Comparison of ENCODE assay signal across 9 mouse cellular contexts in the genomic region with DNA sequence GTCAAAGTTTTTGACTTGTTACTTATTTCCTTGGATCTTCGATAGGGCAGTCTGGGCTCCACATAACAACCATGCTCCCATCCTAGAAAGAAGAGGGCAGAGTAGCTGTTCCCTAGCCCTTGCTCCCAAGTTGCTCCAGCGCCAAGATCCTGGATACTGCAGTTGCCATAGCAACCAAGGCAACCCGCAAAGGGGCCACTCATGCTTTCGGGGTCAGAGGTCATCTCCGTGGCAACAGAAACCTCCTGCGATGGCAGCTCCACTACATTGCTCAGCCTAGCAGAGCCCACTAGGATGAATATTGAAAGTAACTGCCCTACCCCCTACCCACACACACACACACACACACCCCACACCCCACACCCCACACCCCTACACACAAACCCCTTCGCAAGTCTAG. TPM values are rescaled to one million over a fixed set of nuclear protein-coding genes. Genes with fewer than 3 reads are reported as not detected.
DNase-seq lines count a peak whose midpoint lies in the region; ATAC-seq lines count a peak whose summit lies in the region.
"Had no signal": no experiment of that assay in that cellular context is flagged by ENCODE, and none has a peak within 500 bp of the region (broad histone marks: within the 10 kb centered on the region; RNA-seq: fewer than 3 reads in every experiment).

No protein-coding gene starts in this region.

- peak overlapping the region; percentile 27; the same call in 1 of the 2 replicates for H3K4me2 ChIP-seq in forebrain, embryonic 11.5 days (ENCODE audit: low read depth, low read length, severe bottlenecking)

- no peak overlapping the region for H3K4me3 ChIP-seq in forebrain, embryonic 11.5 days (ENCODE audit: low read depth, low read length)

- no peak for ATAC-seq in cerebellum, adult (ENCODE audit: insufficient number of reproducible peaks, low FRiP score, low TSS enrichment)
- ATAC-seq in forebrain, embryonic 11.5 days (replicated peaks; ENCODE audit: low FRiP score) = peak; percentile 98
- no peak for ATAC-seq in activated CD4-positive, CD25-positive, alpha-beta regulatory T cell, adult 4 months

- H3K4me1 ChIP-seq in forebrain, embryonic 11.5 days (replicated peaks; ENCODE audit: control insufficient read depth, insufficient read depth, low read length) = peaks cover 3% of the 10 kb centered on the region

- H3K27ac ChIP-seq in forebrain, embryonic 11.5 days (ENCODE audit: low read depth, low read length) = peak overlapping the region; percentile 37; the same call in 1 of the 2 replicates

- WGBS in forebrain, embryonic 11.5 days = 5% methylated on average over 7 of the region's 7 CpGs

- H3K9ac ChIP-seq in forebrain, embryonic 11.5 days (ENCODE audit: low read length) = no peak overlapping the region

- DNase-seq in cerebellum, adult 11-12 months = peak; percentile 50
- peak; percentile 5 for DNase-seq in NIH3T3 (ENCODE audit: low read depth)
- DNase-seq in forebrain, embryonic 11.5 days (ENCODE audit: low spot score) = peak; percentile 93
- peak; percentile 27 to 44 for DNase-seq in layer of hippocampus, postnatal 14 days (ENCODE audit: low spot score in 2 of 2)
- peak; percentile 93 for DNase-seq in retina, postnatal 1 day
- DNase-seq in thymus, postnatal 0 days (ENCODE audit: low spot score) = no peak

- H3K27me3 ChIP-seq in forebrain, embryonic 11.5 days (ENCODE audit: control insufficient read depth, insufficient read depth, low read length) = no peaks in the 10 kb centered on the region

- no peaks in the 10 kb centered on the region for H3K36me3 ChIP-seq in forebrain, embryonic 11.5 days (ENCODE audit: control insufficient read depth, insufficient read depth, low read length)

- H3K9me3 ChIP-seq in forebrain, embryonic 11.5 days (ENCODE audit: control insufficient read depth, low read length) = no peaks in the 10 kb centered on the region

RNA-seq across cellular contexts. Expression of a gene that starts 7.2 kb away (rescaled TPM):
- polyA plus RNA-seq in forebrain, embryonic 11.5 days (2014; fragmentation: Nextera tagmentation; extraction: Ambion mirVana) = 6.7 and 8.0 TPM in 2 replicates
- 10 to 100 TPM; 30.1 to 35.2 TPM for total RNA-seq in layer of hippocampus, postnatal 14 days (2021)
- not detected for polyA plus RNA-seq in activated CD4-positive, CD25-positive, alpha-beta regulatory T cell, adult 4 months (2017; shearing (Covaris generic))
- polyA plus RNA-seq in thymus, postnatal 0 days (2015; fragmentation: Nextera tagmentation; extraction: Ambion mirVana) = 22.8 and 27.4 TPM in 2 replicates
- polyA plus RNA-seq: C2C12 had no signal
